Mouse (Mus musculus) bone marrow macrophage, adult 2 months (primary cell): ENCODE results near the gene Slit3.

Source experiments
- CTCF ChIP-seq: IDR thresholded peaks from 2 replicates; pipeline ENCODE4 v1.5.1; 2012; ENCODE audit warnings: low read depth, mild to moderate bottlenecking, low read length, moderate library complexity
- POLR2A ChIP-seq: IDR thresholded peaks from 2 replicates; pipeline ENCODE4 v1.6.1; 2012; ENCODE audit warnings: mild to moderate bottlenecking, low read depth, low read length, borderline replicate concordance

DNA sequence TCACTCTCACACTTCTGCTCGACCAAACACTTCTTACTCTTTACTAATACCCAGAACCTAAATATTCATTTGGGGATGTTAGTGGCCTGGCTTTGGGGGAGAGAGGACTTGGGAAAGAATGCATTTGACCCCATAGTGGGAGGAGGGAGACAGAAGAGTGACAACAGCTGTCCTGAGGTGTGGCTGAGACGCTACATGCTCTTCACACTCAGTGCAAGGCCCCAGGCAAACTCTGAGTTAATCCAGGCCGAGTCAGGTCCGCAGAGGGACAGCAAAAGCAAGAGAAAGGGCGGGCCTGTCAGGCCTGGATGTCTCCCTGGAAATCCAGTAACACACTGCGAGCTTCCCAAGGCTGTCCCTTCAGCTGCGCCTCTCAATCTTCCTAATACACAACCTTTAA, 307.0 kb downstream of the Slit3 start:
- TF ChIP-seq CTCF = no peak
- no peak for TF ChIP-seq POLR2A
